Mouse (Mus musculus) heart, adult 8-10 months (tissue): Measurements from ENCODE around the gene Vmn2r5. TPM values are rescaled to one million over a fixed set of nuclear protein-coding genes. Genes with fewer than 3 reads are reported as not detected.
"Not testable (repeated sequence)": the region's sequence is repeated elsewhere in the genome, so short reads cannot be mapped to it uniquely, and the experiment has no call there.

Experiments
- DNase-seq: peaks from one replicate; pipeline ENCODE4 v3.0.0; 2022; ENCODE audit warnings: low spot score
- total RNA-seq, 4 experiments: library from RNA; stranded (reverse); gene quantifications; 2 replicates each; pipeline ENCODE4 v1.2.4; 2022

Gene Vmn2r5
- not detected for total RNA-seq

DNA sequence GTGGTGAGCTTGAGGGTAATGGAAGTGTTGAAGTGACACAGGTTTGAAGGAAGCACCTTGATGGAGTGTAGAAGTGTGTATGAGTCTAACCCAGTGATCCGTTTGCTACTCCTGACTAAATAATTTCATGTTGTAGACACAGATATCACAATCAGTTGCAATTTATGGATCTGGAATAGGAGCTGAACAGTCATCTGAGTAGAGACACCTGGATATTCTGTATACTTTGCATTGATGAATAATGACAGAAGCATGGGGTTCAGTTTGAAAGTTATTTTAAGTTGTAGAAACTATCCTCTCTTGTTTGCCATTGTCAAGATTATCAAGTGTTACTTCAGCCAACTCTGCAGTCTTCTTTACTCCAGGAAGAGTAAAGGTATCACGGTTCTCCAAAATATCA lies at the start of gene Vmn2r5:
Gene Vmn2r5 (minus strand): TSS at position 101 of the 400 bp plus-strand sequence.
- not testable (repeated sequence) for DNase-seq

DNA sequence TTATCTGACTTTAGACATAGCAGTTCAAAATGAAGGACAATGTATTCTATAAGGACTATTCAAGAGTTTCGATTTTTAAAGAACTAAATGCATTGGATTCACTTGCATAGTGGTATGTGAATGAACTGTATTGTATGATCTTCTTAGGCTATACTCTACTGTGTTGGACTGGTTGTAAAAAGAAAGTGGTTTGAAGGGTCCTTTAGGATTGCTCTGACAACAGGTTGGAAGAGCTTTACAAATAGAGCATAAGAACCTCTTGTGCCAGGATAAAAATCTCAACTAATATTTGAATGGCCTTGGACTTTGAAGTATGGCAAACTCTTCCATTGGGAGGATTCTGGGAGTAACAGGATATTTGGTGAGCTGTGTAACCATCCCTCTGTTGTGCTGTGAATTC lies 13.9 kb upstream of the Vmn2r5 start:
- DNase-seq = not testable (repeated sequence)

Other genes starting within 250 kb of the Vmn2r5 start
- gene Vmn2r3, start 220.1 kb downstream of the Vmn2r5 start, total RNA-seq = not detected
- gene Vmn2r4, start 94.5 kb downstream of the Vmn2r5 start, total RNA-seq = not detected
- not detected for gene Vmn2r6, start 56.0 kb upstream of the Vmn2r5 start, total RNA-seq